Comparison of ENCODE assay signal across 8 mouse cellular contexts in the genomic region with DNA sequence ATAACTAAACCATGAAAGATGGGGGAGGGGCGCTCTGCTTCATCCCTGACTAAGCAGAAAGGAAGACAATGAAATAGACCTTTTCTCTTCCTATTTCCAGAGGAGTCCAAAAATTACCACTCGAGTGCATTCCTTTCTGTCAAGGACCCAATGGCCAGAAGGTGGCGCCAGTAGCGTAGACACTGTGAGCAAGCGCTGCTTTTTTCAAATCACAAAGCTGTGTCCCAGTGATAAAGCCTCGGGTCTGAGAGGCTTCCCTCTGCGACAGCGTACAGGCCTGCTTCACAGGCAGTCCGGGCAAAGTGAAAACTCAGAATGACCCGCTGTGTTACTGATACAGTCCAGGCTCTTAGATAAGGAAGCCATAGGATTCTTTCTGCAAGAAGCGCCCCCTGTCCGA. TPM values are rescaled to one million over a fixed set of nuclear protein-coding genes. Genes with fewer than 3 reads are reported as not detected.
DNase-seq lines count a peak whose midpoint lies in the region; ATAC-seq and TF ChIP-seq lines count a peak whose summit lies in the region.

No protein-coding gene starts in this region.

- peak overlapping the region; percentile 42 for H3K4me2 ChIP-seq in forebrain, postnatal 0 days (ENCODE audit: low read depth)
- H3K4me2 ChIP-seq in lung, postnatal 0 days (replicated peaks; ENCODE audit: low read depth, low read length): peak overlapping the region; percentile 32; the same call in 1 of the 2 replicates

- peak; percentile 79 for TF ChIP-seq RAD21 in MEL (IDR thresholded peaks at IDR 0.05; ENCODE audit: low read depth, low read length)

- 7% methylated on average over 12 of the region's 12 CpGs for WGBS in forebrain, postnatal 0 days
- WGBS in hindbrain, embryonic 10.5 days: 3% methylated on average over 12 of the region's 12 CpGs
- WGBS in lung, postnatal 0 days: 11% methylated on average over 12 of the region's 12 CpGs

- no peaks in the 10 kb centered on the region; a peak in 1 of 4 replicates for H3K36me3 ChIP-seq in MEL (ENCODE audit: control insufficient read depth in 1 of 2, insufficient read depth in 2 of 2, low read length in 2 of 2)
- no peaks in the 10 kb centered on the region for H3K36me3 ChIP-seq in forebrain, postnatal 0 days (ENCODE audit: insufficient read depth)
- H3K36me3 ChIP-seq in hindbrain, embryonic 10.5 days: no peaks in the 10 kb centered on the region
- no peaks in the 10 kb centered on the region for H3K36me3 ChIP-seq in lung, postnatal 0 days (ENCODE audit: insufficient read depth, low read length)

- no peak for TF ChIP-seq POLR2A in MEL (IDR thresholded peaks at IDR 0.05; ENCODE audit: control insufficient read depth in 1 of 2, insufficient read depth in 1 of 2, low read depth in 1 of 2, low read length in 2 of 2, poor library complexity in 1 of 2)

- TF ChIP-seq EP300 in MEL (IDR thresholded peaks at IDR 0.05; ENCODE audit: low read depth in 1 of 2, low read length in 2 of 2): no peak
- TF ChIP-seq EP300 in lung, postnatal 0 days (IDR thresholded peaks at IDR 0.05): no peak

- H3K4me3 ChIP-seq in MEL (ENCODE audit: control insufficient read depth in 1 of 2, insufficient read depth in 1 of 2, low read depth in 2 of 2, low read length in 2 of 2): peak overlapping the region in 1 of 2 experiments; percentile 23; a peak in 1 of 4 replicates
- H3K4me3 ChIP-seq in forebrain, postnatal 0 days (ENCODE audit: low read depth, low read length): peak overlapping the region; percentile 16; the same call in 1 of the 2 replicates
- peak overlapping the region; percentile 39 for H3K4me3 ChIP-seq in hindbrain, embryonic 10.5 days
- no peak overlapping the region for H3K4me3 ChIP-seq in lung, postnatal 0 days (ENCODE audit: low read depth, low read length)

- H3K4me1 ChIP-seq in MEL (ENCODE audit: control insufficient read depth in 1 of 2, insufficient read depth in 2 of 2, low read length in 2 of 2): no peaks in the 10 kb centered on the region
- no peaks in the 10 kb centered on the region for H3K4me1 ChIP-seq in forebrain, postnatal 0 days (ENCODE audit: insufficient read depth)
- H3K4me1 ChIP-seq in hindbrain, embryonic 10.5 days (replicated peaks): peaks cover 20% of the 10 kb centered on the region
- peaks cover 18% of the 10 kb centered on the region; the same call in 1 of the 2 replicates for H3K4me1 ChIP-seq in lung, postnatal 0 days (ENCODE audit: insufficient read depth, low read depth, low read length)

- no peaks in the 10 kb centered on the region; a peak in 1 of 4 replicates for H3K27me3 ChIP-seq in MEL (ENCODE audit: control insufficient read depth in 1 of 2, insufficient read depth in 2 of 2, low read length in 2 of 2)
- no peaks in the 10 kb centered on the region for H3K27me3 ChIP-seq in forebrain, postnatal 0 days (ENCODE audit: insufficient read depth, low read length)
- peaks cover 4% of the 10 kb centered on the region; the same call in 1 of the 2 replicates for H3K27me3 ChIP-seq in hindbrain, embryonic 10.5 days (ENCODE audit: insufficient read depth, poor library complexity, severe bottlenecking)
- H3K27me3 ChIP-seq in lung, postnatal 0 days (replicated peaks; ENCODE audit: insufficient read depth, low read length): no peaks in the 10 kb centered on the region

- H3K9me3 ChIP-seq in MEL (replicated peaks; ENCODE audit: insufficient read depth, low read length): no peaks in the 10 kb centered on the region
- no peaks in the 10 kb centered on the region for H3K9me3 ChIP-seq in forebrain, postnatal 0 days (ENCODE audit: low read length)
- H3K9me3 ChIP-seq in hindbrain, embryonic 10.5 days: no peaks in the 10 kb centered on the region
- no peaks in the 10 kb centered on the region for H3K9me3 ChIP-seq in lung, postnatal 0 days (ENCODE audit: low read length)

- no peaks in the 10 kb centered on the region for H3K79me2 ChIP-seq in MEL (ENCODE audit: control insufficient read depth, insufficient read depth, low read length, poor library complexity)

- DNase-seq in MEL (ENCODE audit: low read depth, low spot score): peak; percentile 88
- peak; percentile 70 to 74 for DNase-seq in cerebellum, adult 18-20 months
- DNase-seq in forebrain, postnatal 0 days: peak; percentile 90
- DNase-seq in hindbrain, embryonic 10.5 days (ENCODE audit: low spot score): peak; percentile 85
- DNase-seq in layer of hippocampus, adult 9-11 months: peak; percentile 84
- DNase-seq in lung, postnatal 0 days (ENCODE audit: low spot score): peak; percentile 92
- DNase-seq in retina, embryonic 14.5 days (ENCODE audit: low spot score): peak; percentile 92
- peak; percentile 88 for DNase-seq in thymus, postnatal 4 days

- H3K9ac ChIP-seq in MEL (ENCODE audit: control insufficient read depth, low read depth, low read length, poor library complexity, severe bottlenecking): no peak overlapping the region
- 0 out of 2 replicates have a peak overlapping the region, but pooled peaks have one; percentile 23 for H3K9ac ChIP-seq in forebrain, postnatal 0 days
- no peak overlapping the region for H3K9ac ChIP-seq in lung, postnatal 0 days (replicated peaks; ENCODE audit: low read depth)

- no peak overlapping the region for H3K27ac ChIP-seq in MEL (ENCODE audit: control insufficient read depth, low read depth, low read length)
- no peak overlapping the region for H3K27ac ChIP-seq in forebrain, postnatal 0 days (ENCODE audit: low read depth, low read length)
- H3K27ac ChIP-seq in hindbrain, embryonic 10.5 days: peak overlapping the region; percentile 76
- no peak overlapping the region for H3K27ac ChIP-seq in lung, postnatal 0 days (ENCODE audit: low read length)

- peak; percentile 92 for ATAC-seq in forebrain, postnatal 0 days
- ATAC-seq in lung, postnatal 0 days: peak; percentile 51

- peak; percentile 66 to 84 (median 70) for TF ChIP-seq CTCF in MEL (IDR thresholded peaks at IDR 0.05 in 2 of 3, conservative IDR thresholded peaks at IDR 0.05 in 1 of 3; ENCODE audit: control insufficient read depth in 1 of 3, insufficient read depth in 1 of 3, low read depth in 2 of 3, low read length in 3 of 3, poor library complexity in 1 of 3, severe bottlenecking in 1 of 3)
- peak; percentile 87 for TF ChIP-seq CTCF in forebrain, postnatal 0 days (IDR thresholded peaks at IDR 0.05; ENCODE audit: low read depth)
- TF ChIP-seq CTCF in lung, postnatal 0 days (IDR thresholded peaks at IDR 0.05): peak; percentile 90

TF ChIP-seq in MEL, 35 proteins besides CTCF, POLR2A, EP300 and RAD21:
- TF ChIP-seq SMC3 (IDR thresholded peaks at IDR 0.05; ENCODE audit: low read depth, low read length) (peak; percentile 83), RCOR1 (IDR thresholded peaks at IDR 0.05; ENCODE audit: low read depth, low read length) (peak; percentile 27; the same call in 1 of the 2 replicates), USF2 (IDR thresholded peaks at IDR 0.05; ENCODE audit: borderline replicate concordance in 1 of 2, insufficient read depth in 1 of 2, low read depth in 1 of 2, low read length in 2 of 2) (no peak), ZC3H11A (IDR thresholded peaks at IDR 0.05; ENCODE audit: low read depth, low read length) (peak; percentile 69)

RNA-seq across cellular contexts. Expression of gene Elf5, which starts 28.2 kb away (rescaled TPM):
- total RNA-seq in MEL (2012; rRNA removed): not detected in 2 replicates
- under 1 TPM in 1 of 2 experiments, not detected in 1; 0.07 TPM for polyA plus RNA-seq in MEL (2012; ENCODE audit: insufficient read depth in 1 of 2, insufficient read length in 2 of 2, low read depth in 1 of 2, low replicate concordance in 2 of 2, missing spikeins in 1 of 2)
- not detected in 2 replicates for total RNA-seq in forebrain, postnatal 0 days (2014; rRNA removed)
- not detected in 2 replicates for polyA plus RNA-seq in forebrain, postnatal 0 days (2015; fragmentation: Nextera tagmentation; extraction: Ambion mirVana)
- polyA plus RNA-seq in hindbrain, embryonic 10.5 days (2016; fragmentation: Nextera tagmentation; extraction: Ambion mirVana): 0.07 TPM in 1 of 2 replicates, not detected in the other
- 9.9 and 14.5 TPM in 2 replicates for polyA plus RNA-seq in lung, postnatal 0 days (2015; fragmentation: Nextera tagmentation; extraction: Ambion mirVana)

RNA-seq across cellular contexts. Expression of gene Cat, which starts 45.2 kb away (rescaled TPM):
- total RNA-seq in MEL (2012; rRNA removed): 36.4 and 48.3 TPM in 2 replicates
- polyA plus RNA-seq in MEL (2012; ENCODE audit: insufficient read depth in 1 of 2, insufficient read length in 2 of 2, low read depth in 1 of 2, low replicate concordance in 2 of 2, missing spikeins in 1 of 2): 10 to 100 TPM; 74.3 to 82.0 TPM
- total RNA-seq in forebrain, postnatal 0 days (2014; rRNA removed): 84.2 and 91.3 TPM in 2 replicates
- 59.4 and 64.2 TPM in 2 replicates for polyA plus RNA-seq in forebrain, postnatal 0 days (2015; fragmentation: Nextera tagmentation; extraction: Ambion mirVana)
- polyA plus RNA-seq in hindbrain, embryonic 10.5 days (2016; fragmentation: Nextera tagmentation; extraction: Ambion mirVana): 94.9 and 101 TPM in 2 replicates
- 91.9 and 98.4 TPM in 2 replicates for polyA plus RNA-seq in lung, postnatal 0 days (2015; fragmentation: Nextera tagmentation; extraction: Ambion mirVana)

Comparison
In these comparisons a context has a peak if more than half of its experiments do, and no peak if none do; other contexts are left out.
1. RNA of gene Elf5, which starts 28.2 kb away (polyA plus RNA-seq): 9.9 to 14.5 TPM in lung, postnatal 0 days; not detected in forebrain, postnatal 0 days, 0.07 TPM in MEL and 0.07 TPM in hindbrain, embryonic 10.5 days; every median in the first group is over 10 times any median in the second.
2. Peak in every context shown above with its lines, with median percentiles within 50 percentile points of each other: DNase-seq and CTCF ChIP-seq.